Mouse (Mus musculus) thymus, adult 2 months (tissue): Measurements from ENCODE around the gene Ppard. TPM values are rescaled to one million over a fixed set of nuclear protein-coding genes. Genes with fewer than 3 reads are reported as not detected.
A peak's percentile ranks its signal among the peaks of the same experiment; 100 is the strongest.

Experiments used
- DNase-seq: peaks from one replicate; pipeline ENCODE4 v3.0.0; 2021
- H3K27ac ChIP-seq: fragments of 200-500 bp; 2 replicates; pipeline ENCODE4 v1.5.1; 2012; ENCODE audit warnings: low read length, control low read depth; ENCODE audit not compliant: control insufficient read depth, insufficient read depth
- H3K27me3 ChIP-seq: fragments of 200-500 bp; 2 replicates; pipeline ENCODE4 v1.6.1; 2012; ENCODE audit warnings: mild to moderate bottlenecking, low read length, moderate library complexity, mixed read lengths; ENCODE audit not compliant: control insufficient read depth, insufficient read depth
- H3K36me3 ChIP-seq: fragments of 200-500 bp; 2 replicates; pipeline ENCODE4 v1.6.1; 2012; ENCODE audit warnings: mild to moderate bottlenecking, low read length, moderate library complexity; ENCODE audit not compliant: control insufficient read depth, insufficient read depth
- H3K4me1 ChIP-seq: fragments of 200-500 bp; replicated peaks from 2 replicates; pipeline ENCODE4 v1.6.1; 2012; ENCODE audit warnings: low read length; ENCODE audit not compliant: control insufficient read depth, insufficient read depth
- H3K4me3 ChIP-seq: fragments of 200-500 bp; 2 replicates; pipeline ENCODE4 v1.5.1; 2012; ENCODE audit warnings: mild to moderate bottlenecking, low read length, control low read depth, moderate library complexity; ENCODE audit not compliant: control insufficient read depth, insufficient read depth
- CTCF ChIP-seq: fragments of 200-500 bp; IDR thresholded peaks from 2 replicates; pipeline ENCODE4 v1.5.1; 2012; ENCODE audit warnings: mild to moderate bottlenecking, control low read depth, low read length, moderate library complexity, borderline replicate concordance; ENCODE audit not compliant: control insufficient read depth, poor library complexity, insufficient read depth; ENCODE audit errors: extremely low read depth
- POLR2A ChIP-seq: fragments of 200-500 bp; IDR thresholded peaks from 2 replicates; pipeline ENCODE4 v1.6.1; 2012; ENCODE audit warnings: mild to moderate bottlenecking, low read length, control low read depth, moderate library complexity; ENCODE audit not compliant: control insufficient read depth, poor library complexity, insufficient read depth; ENCODE audit errors: extremely low read depth
- WGBS: fragments of 180-500 bp; shearing (Covaris S2); methylation state at CpG from one replicate; pipeline ENCODE4 v1.1.7; 2018; 5-methylcytosine and 5-hydroxymethylcytosine counted together
- polyA plus RNA-seq: library from polyadenylated mRNA; depleted of rRNA; stranded (reverse); fragments of >200 nt; gene quantifications from 2 replicates; pipeline ENCODE4 v1.2.3, GENCODE M21; 2012

The Ppard gene
- polyA plus RNA-seq, 1 experiment = 51.6 TPM

DNA sequence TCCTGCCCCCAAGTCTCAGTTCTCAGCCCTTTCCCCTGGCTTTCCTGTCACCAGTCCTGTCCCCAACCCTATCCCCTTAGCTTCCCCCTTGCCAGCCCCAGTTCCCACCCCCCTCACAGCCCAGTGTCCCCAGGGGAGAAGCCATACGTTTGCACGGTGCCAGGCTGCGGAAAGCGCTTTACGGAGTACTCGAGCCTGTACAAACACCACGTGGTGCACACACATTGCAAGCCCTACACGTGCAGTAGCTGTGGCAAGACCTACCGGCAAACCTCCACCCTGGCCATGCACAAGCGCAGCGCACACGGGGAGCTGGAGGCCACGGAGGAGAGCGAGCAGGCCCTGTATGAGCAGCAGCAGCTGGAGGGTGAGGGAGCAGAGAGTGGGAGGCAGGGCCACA lies 30.5 kb upstream of the Ppard start:
- Histone ChIP-seq H3K4me3 (no peak overlapping the region), H3K36me3 (no peaks in the 10 kb centered on the region), H3K27ac (no peak overlapping the region), H3K4me1 (peaks cover 32% of the 10 kb centered on the region), H3K27me3 (no peaks in the 10 kb centered on the region)
- DNase-seq = no peak
- 95% methylated on average over 14 of the region's 14 CpGs for WGBS
- TF ChIP-seq CTCF = no peak
- TF ChIP-seq POLR2A = no peak

DNA sequence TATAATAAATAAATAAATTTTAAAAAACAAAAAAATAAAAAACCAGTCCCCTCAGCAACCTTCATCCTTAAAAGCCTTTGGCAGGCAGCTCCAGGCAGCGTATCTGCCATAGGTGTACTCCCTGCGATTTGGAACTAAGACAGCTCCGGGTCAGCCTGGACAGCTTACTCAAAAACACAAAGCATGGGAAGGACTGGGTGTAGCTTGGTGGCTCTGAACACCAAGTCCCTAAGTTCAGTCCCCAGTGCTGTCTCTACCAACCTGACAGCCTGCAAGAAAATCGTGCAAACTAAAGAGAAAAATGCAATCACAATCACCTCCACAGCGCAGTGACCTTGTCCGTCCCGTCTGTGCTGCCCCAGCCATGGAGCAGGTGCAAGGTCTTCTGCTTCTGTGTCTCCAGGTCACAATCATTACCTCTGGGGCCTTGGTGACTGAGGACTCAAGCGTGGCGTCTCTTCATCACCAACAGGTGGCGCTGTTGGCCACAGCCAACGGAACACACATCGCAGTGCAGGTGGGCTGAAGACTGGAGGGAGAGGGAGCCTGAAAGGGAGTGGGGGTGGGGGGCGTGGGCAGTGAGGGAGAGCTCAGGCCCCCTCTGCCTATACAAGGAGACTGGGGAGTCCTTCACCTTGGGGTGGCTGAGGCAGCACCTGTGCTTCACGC lies 28.3 kb upstream of the Ppard start:
- TF ChIP-seq POLR2A = 0 out of 2 replicates have a peak, but pooled peaks have one; percentile 30
- TF ChIP-seq CTCF = peak; percentile 94
- WGBS = 43% methylated on average over 14 of the region's 14 CpGs
- Histone ChIP-seq H3K27me3 (no peaks in the 10 kb centered on the region), H3K36me3 (no peaks in the 10 kb centered on the region), H3K4me1 (peaks cover 37% of the 10 kb centered on the region), H3K4me3 (no peak overlapping the region), H3K27ac (no peak overlapping the region)
- peak; percentile 73 for DNase-seq

DNA sequence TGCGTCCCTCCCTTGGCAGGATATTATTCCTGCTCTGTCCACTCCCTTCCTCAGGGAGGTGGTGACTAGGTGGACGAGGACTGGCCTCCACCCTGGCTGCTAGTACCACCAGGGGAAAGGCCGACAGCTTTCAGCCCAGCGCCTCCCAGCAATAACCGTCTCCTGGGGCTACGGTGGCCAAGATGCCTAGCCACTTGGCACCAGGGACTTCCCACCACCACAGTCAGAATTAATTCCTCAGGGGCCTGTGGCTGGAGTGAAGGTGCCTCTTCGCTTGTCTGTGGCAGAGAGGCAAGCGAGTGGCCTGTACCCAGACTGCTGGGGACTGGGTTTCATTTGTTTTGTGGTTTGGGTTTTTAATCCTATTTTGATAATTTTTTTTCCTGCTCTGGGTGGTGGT lies 27.1 kb upstream of the Ppard start:
- 73% methylated on average over 8 of the region's 8 CpGs for WGBS
- peaks cover 41% of the 10 kb centered on the region for H3K4me1 ChIP-seq
- H3K27ac ChIP-seq = no peak overlapping the region
- no peaks in the 10 kb centered on the region for H3K27me3 ChIP-seq
- no peak overlapping the region for H3K4me3 ChIP-seq
- TF ChIP-seq POLR2A (no peak), CTCF (no peak)
- H3K36me3 ChIP-seq = no peaks in the 10 kb centered on the region
- DNase-seq = no peak

DNA sequence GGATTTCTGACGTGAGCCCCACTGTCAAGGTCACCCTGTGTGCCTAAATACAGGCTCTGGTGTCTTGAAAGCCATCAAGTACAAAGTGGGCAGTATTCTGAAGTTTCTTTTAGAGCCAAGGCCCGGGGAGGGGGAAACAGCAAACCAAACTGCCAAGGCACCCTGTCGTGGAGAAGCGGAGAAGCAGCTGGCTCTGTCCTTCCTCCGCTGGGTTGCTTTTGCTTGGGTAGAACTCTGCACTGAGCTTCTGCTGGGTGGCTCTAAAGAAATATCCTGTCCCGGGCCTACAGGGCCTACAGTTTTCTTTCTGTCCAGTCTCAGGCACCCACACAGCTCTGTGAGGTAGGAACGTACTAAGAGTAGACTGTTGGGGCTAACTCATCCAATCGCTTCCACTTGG lies 25.4 kb upstream of the Ppard start:
- H3K36me3 ChIP-seq = no peaks in the 10 kb centered on the region
- H3K4me1 ChIP-seq = peaks cover 48% of the 10 kb centered on the region
- H3K27me3 ChIP-seq = no peaks in the 10 kb centered on the region
- 24% methylated on average over 8 of the region's 8 CpGs for WGBS
- peak overlapping the region; percentile 85 for H3K27ac ChIP-seq
- DNase-seq = peak; percentile 58
- no peak for TF ChIP-seq POLR2A
- no peak for TF ChIP-seq CTCF
- peak overlapping the region; percentile 26 for H3K4me3 ChIP-seq

DNA sequence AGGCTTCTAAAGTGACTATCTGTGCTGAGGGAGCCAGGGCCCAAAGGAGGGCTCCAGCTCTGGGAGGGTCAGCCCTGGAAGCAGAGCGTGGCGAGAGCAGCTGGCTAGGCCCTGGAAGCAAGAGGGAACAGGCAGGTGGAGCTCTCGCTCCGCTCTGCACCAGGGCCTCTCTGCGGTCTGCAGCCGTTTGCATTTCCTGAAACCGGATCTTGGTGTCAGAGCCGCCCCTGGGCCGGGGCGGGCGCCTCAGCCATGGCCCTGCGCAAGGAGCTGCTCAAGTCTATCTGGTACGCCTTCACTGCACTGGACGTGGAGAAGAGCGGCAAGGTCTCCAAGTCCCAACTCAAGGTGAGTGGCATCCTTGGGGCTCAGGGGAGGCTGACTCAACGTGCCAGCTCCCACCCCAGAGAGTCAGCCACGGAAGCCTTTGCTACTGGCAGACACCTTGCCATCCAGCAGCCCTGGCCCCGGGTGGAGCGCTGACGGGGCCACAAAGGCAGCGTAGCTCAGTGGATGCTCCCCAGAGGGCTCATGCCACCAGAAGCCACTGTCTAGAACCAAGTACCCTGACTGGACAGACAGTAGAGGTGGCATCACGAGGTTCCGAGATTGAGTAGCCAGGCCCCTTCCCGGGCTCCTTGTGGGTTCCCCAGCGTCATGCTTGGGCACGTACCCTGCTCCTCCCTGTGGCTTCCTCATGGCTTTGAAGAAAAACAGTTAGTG lies 24.7 kb upstream of the Ppard start, which contains the start of gene Def6:
Gene Def6, plus strand, starts transcription at position 188 of the 723 bp plus-strand sequence.
- TF ChIP-seq CTCF (peak; percentile 88), POLR2A (peak; percentile 99)
- Histone ChIP-seq H3K27ac (peak within 1 kb of the TSS; percentile 85), H3K4me3 (peak within 1 kb of the TSS; percentile 56), H3K4me1 (peaks cover 55% of the 10 kb centered on the region), H3K27me3 (no peaks in the 10 kb centered on the region), H3K36me3 (no peaks in the 10 kb centered on the region)
- 1% methylated on average over 26 of the region's 26 CpGs for WGBS
- peak; percentile 88 for DNase-seq

- no peaks in the 10 kb centered on the region for H3K27me3 ChIP-seq
- H3K4me1 ChIP-seq = peaks cover 56% of the 10 kb centered on the region
- H3K4me3 ChIP-seq = peak overlapping the region; percentile 56
- no peak for DNase-seq
- WGBS = 4% methylated on average over 8 of the region's 8 CpGs
- H3K27ac ChIP-seq = peak overlapping the region; percentile 70
- no peaks in the 10 kb centered on the region for H3K36me3 ChIP-seq
- TF ChIP-seq CTCF (no peak), POLR2A (no peak)
Observed at GRCm38 (mm10) chr17:28208314-28208612, 24.2 kb upstream of the Ppard start.
